Mouse (Mus musculus): ENCODE measurements around the gene Psmg4.

DNA sequence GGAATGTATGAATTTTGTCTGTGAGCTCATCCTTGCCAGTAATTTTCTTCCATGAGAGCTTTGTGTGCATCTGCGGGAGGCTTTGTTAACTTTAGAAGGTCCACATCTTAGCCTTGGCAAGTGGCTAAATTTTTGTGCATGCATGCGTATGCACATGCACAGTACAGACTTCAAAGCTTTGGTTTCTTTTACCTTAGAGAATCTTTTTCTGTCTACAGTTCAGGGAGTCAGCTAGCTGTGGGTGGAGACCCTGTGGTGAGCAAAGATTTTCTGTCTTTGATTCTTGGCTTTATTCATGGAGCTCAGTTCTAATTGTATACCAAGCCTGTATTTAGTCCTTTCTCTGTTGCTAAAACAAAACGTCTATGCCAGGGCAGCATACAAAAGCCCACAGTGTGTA is 56.0 kb downstream of the Psmg4 start:
- TF ChIP-seq CTCF (IDR thresholded peaks at IDR 0.05; ENCODE audit: low read depth) (no peak), EP300 (IDR thresholded peaks at IDR 0.05; ENCODE audit: low read depth) (no peak)

All from liver, postnatal 0 days (tissue).